ENCODE assay signal across 8 mouse cellular contexts in genomic region chr15:101223596-101223995, GRCm38 (mm10). TPM values are rescaled to one million over a fixed set of nuclear protein-coding genes. Genes with fewer than 3 reads are reported as not detected.
DNase-seq lines count a peak whose midpoint lies in the region; ATAC-seq and TF ChIP-seq lines count a peak whose summit lies in the region.

No protein-coding gene starts in this region.

- H3K4me1 ChIP-seq in heart, embryonic 15.5 days (replicated peaks): peaks cover 45% of the 10 kb centered on the region
- H3K4me1 ChIP-seq in ES-E14 (ENCODE audit: control insufficient read depth in 2 of 2, insufficient read depth in 2 of 2, low read length in 2 of 2, poor library complexity in 1 of 2): peaks cover 8 to 25% of the 10 kb centered on the region in 2 experiments
- H3K4me1 ChIP-seq in forebrain, postnatal 0 days (ENCODE audit: insufficient read depth): peaks cover 5% of the 10 kb centered on the region; the same call in 1 of the 2 replicates
- H3K4me1 ChIP-seq in midbrain, embryonic 10.5 days: peaks cover 81% of the 10 kb centered on the region

- ATAC-seq in heart, embryonic 15.5 days (replicated peaks; ENCODE audit: insufficient number of reproducible peaks, insufficient read depth, low FRiP score, low read depth): no peak
- no peak for ATAC-seq in forebrain, postnatal 0 days

- peak overlapping the region; percentile 87 for H3K4me2 ChIP-seq in heart, embryonic 15.5 days
- peak overlapping the region; percentile 94 for H3K4me2 ChIP-seq in forebrain, postnatal 0 days (ENCODE audit: low read depth)

- H3K36me3 ChIP-seq in heart, embryonic 15.5 days: no peaks in the 10 kb centered on the region
- no peaks in the 10 kb centered on the region for H3K36me3 ChIP-seq in ES-E14 (ENCODE audit: control insufficient read depth, insufficient read depth, low read length, poor library complexity, severe bottlenecking)
- H3K36me3 ChIP-seq in forebrain, postnatal 0 days (ENCODE audit: insufficient read depth): no peaks in the 10 kb centered on the region
- peaks cover 3% of the 10 kb centered on the region; the same call in 1 of the 2 replicates for H3K36me3 ChIP-seq in midbrain, embryonic 10.5 days

- in situ Hi-C loops in ES-E14 (cut with MboI; ENCODE audit: low sequenced_read_pairs in 2 of 2, unreplicated experiment in 2 of 2): no loop called here

- no peak for TF ChIP-seq CTCF in forebrain, postnatal 0 days (IDR thresholded peaks at IDR 0.05; ENCODE audit: low read depth)

- no peak overlapping the region for H3K27ac ChIP-seq in heart, embryonic 15.5 days
- H3K27ac ChIP-seq in ES-E14 (ENCODE audit: insufficient read depth, low read depth, low read length, poor library complexity, severe bottlenecking): no peak overlapping the region
- no peak overlapping the region for H3K27ac ChIP-seq in forebrain, postnatal 0 days (ENCODE audit: low read depth, low read length)
- H3K27ac ChIP-seq in midbrain, embryonic 10.5 days (replicated peaks): peak overlapping the region; percentile 90

- H3K9ac ChIP-seq in heart, embryonic 15.5 days: no peak overlapping the region
- H3K9ac ChIP-seq in ES-E14 (ENCODE audit: insufficient read depth, low read depth, low read length, poor library complexity, severe bottlenecking): no peak overlapping the region
- H3K9ac ChIP-seq in forebrain, postnatal 0 days: peak overlapping the region; percentile 72

- 6% methylated on average over 5 of the region's 5 CpGs for WGBS in heart, embryonic 15.5 days
- 10% methylated on average over 5 of the region's 5 CpGs for WGBS in forebrain, postnatal 0 days
- WGBS in midbrain, embryonic 10.5 days: 11% methylated on average over 5 of the region's 5 CpGs

- no peaks in the 10 kb centered on the region for H3K9me3 ChIP-seq in heart, embryonic 15.5 days (replicated peaks)
- H3K9me3 ChIP-seq in ES-E14 (ENCODE audit: control insufficient read depth, insufficient read depth, low read depth, low read length): no peaks in the 10 kb centered on the region
- no peaks in the 10 kb centered on the region for H3K9me3 ChIP-seq in forebrain, postnatal 0 days (ENCODE audit: low read length)
- no peaks in the 10 kb centered on the region for H3K9me3 ChIP-seq in midbrain, embryonic 10.5 days (replicated peaks)

- intact Hi-C loops in heart, postnatal 25 days (cut with DNase I): loop anchor here (5.0 kb wide), 2 partner anchors 59 to 94 kb away; partner anchors contain the start of gene Atg101

- H3K27me3 ChIP-seq in heart, embryonic 15.5 days: peaks cover 19% of the 10 kb centered on the region
- H3K27me3 ChIP-seq in forebrain, postnatal 0 days (ENCODE audit: insufficient read depth, low read length): no peaks in the 10 kb centered on the region
- peaks cover 48% of the 10 kb centered on the region for H3K27me3 ChIP-seq in midbrain, embryonic 10.5 days (ENCODE audit: low read depth, poor library complexity, severe bottlenecking)

- no peak for DNase-seq in heart, postnatal 25 days (ENCODE audit: low spot score)
- DNase-seq in ES-E14 (ENCODE audit: low read depth, low spot score): no peak
- DNase-seq in forebrain, postnatal 0 days: no peak
- DNase-seq in midbrain, embryonic 10.5 days (ENCODE audit: low spot score): no peak
- no peak for DNase-seq in spleen, adult 12 weeks (ENCODE audit: low spot score)
- no peak for DNase-seq in ovary, adult 18-20 months (ENCODE audit: low spot score)
- DNase-seq in right cerebral cortex, postnatal 36 days (ENCODE audit: low spot score in 2 of 2): no peak

- H3K4me3 ChIP-seq in heart, embryonic 15.5 days: peak overlapping the region; percentile 77
- peak overlapping the region; percentile 87 to 99 for H3K4me3 ChIP-seq in ES-E14 (ENCODE audit: insufficient read depth in 1 of 2, low read depth in 1 of 2, low read length in 2 of 2, poor library complexity in 1 of 2, severe bottlenecking in 1 of 2)
- peak overlapping the region; percentile 79 for H3K4me3 ChIP-seq in forebrain, postnatal 0 days (ENCODE audit: low read depth, low read length)
- H3K4me3 ChIP-seq in midbrain, embryonic 10.5 days: peak overlapping the region; percentile 78

TF ChIP-seq in ES-E14, 5 proteins besides CTCF, POLR2A, EP300 and RAD21:
- TF ChIP-seq CHD2 (IDR thresholded peaks at IDR 0.05; ENCODE audit: low read depth, low read length): no peak

RNA-seq across cellular contexts. Expression of gene Grasp, which starts 0.4 kb away (rescaled TPM):
- 3.3 and 5.0 TPM in 2 replicates for polyA plus RNA-seq in heart, embryonic 15.5 days (2015; fragmentation: Nextera tagmentation; extraction: Ambion mirVana)
- 10 to 100 TPM in 1 of 2 experiments, 1 to 10 TPM in 1; 9.4 to 12.3 TPM for total RNA-seq in heart, postnatal 25 days (2021)
- total RNA-seq in ES-E14 (2012; rRNA removed): 10.8 and 12.9 TPM in 2 replicates
- 8.8 and 11.1 TPM in 2 replicates for total RNA-seq in forebrain, postnatal 0 days (2014; rRNA removed)
- polyA plus RNA-seq in forebrain, postnatal 0 days (2015; fragmentation: Nextera tagmentation; extraction: Ambion mirVana): 3.3 and 3.4 TPM in 2 replicates
- polyA plus RNA-seq in midbrain, embryonic 10.5 days (2016; fragmentation: Nextera tagmentation; extraction: Ambion mirVana): 3.2 and 4.2 TPM in 2 replicates

RNA-seq across cellular contexts. Expression of gene Nr4a1, which starts 30.5 kb away (rescaled TPM):
- polyA plus RNA-seq in heart, embryonic 15.5 days (2015; fragmentation: Nextera tagmentation; extraction: Ambion mirVana): 10.6 and 12.5 TPM in 2 replicates
- total RNA-seq in heart, postnatal 25 days (2021): 1 to 10 TPM; 5.5 to 6.3 TPM
- total RNA-seq in ES-E14 (2012; rRNA removed): 8.5 and 12.1 TPM in 2 replicates
- total RNA-seq in forebrain, postnatal 0 days (2014; rRNA removed): 8.9 and 9.6 TPM in 2 replicates
- 8.5 and 9.0 TPM in 2 replicates for polyA plus RNA-seq in forebrain, postnatal 0 days (2015; fragmentation: Nextera tagmentation; extraction: Ambion mirVana)
- polyA plus RNA-seq in midbrain, embryonic 10.5 days (2016; fragmentation: Nextera tagmentation; extraction: Ambion mirVana): 2.8 and 2.9 TPM in 2 replicates

RNA-seq across cellular contexts. Expression of gene Acvr1b, which starts 49.7 kb away (rescaled TPM):
- polyA plus RNA-seq in heart, embryonic 15.5 days (2015; fragmentation: Nextera tagmentation; extraction: Ambion mirVana): 5.8 and 6.9 TPM in 2 replicates
- total RNA-seq in heart, postnatal 25 days (2021): 10 to 100 TPM; 11.7 to 14.5 TPM
- total RNA-seq in ES-E14 (2012; rRNA removed): 26.4 and 43.4 TPM in 2 replicates
- 74.2 and 80.4 TPM in 2 replicates for total RNA-seq in forebrain, postnatal 0 days (2014; rRNA removed)
- 13.2 and 17.4 TPM in 2 replicates for polyA plus RNA-seq in forebrain, postnatal 0 days (2015; fragmentation: Nextera tagmentation; extraction: Ambion mirVana)
- 5.4 and 7.0 TPM in 2 replicates for polyA plus RNA-seq in midbrain, embryonic 10.5 days (2016; fragmentation: Nextera tagmentation; extraction: Ambion mirVana)
